Mouse (Mus musculus) hindbrain, embryonic 16.5 days (tissue): Measurements from ENCODE around the gene Zbtb38. TPM values are rescaled to one million over a fixed set of nuclear protein-coding genes. Genes with fewer than 3 reads are reported as not detected.

Source experiments
- ATAC-seq: fragments of 200-750 bp; cut with Nextera tagmentation; 2 replicates; pipeline ENCODE4 v1.8.0; 2017; ENCODE audit warnings: moderate TSS enrichment, moderate library complexity
- H3K27ac ChIP-seq: fragments of 300-500 bp; sonication (generic); 2 replicates; pipeline ENCODE4 v1.5.1; 2014; ENCODE audit warnings: low read depth, mild to moderate bottlenecking, control low read depth, low read length, moderate library complexity
- H3K27me3 ChIP-seq: fragments of 300-500 bp; sonication (generic); replicated peaks from 2 replicates; pipeline ENCODE4 v1.6.1; 2014; ENCODE audit warnings: low read length; ENCODE audit not compliant: control insufficient read depth, insufficient read depth
- H3K36me3 ChIP-seq: fragments of 300-500 bp; sonication (generic); 2 replicates; pipeline ENCODE4 v1.6.1; 2014; ENCODE audit warnings: mild to moderate bottlenecking, low read length, moderate library complexity, mixed read lengths; ENCODE audit not compliant: control insufficient read depth, insufficient read depth
- H3K4me1 ChIP-seq: fragments of 300-500 bp; sonication (generic); 2 replicates; pipeline ENCODE4 v1.6.1; 2014; ENCODE audit warnings: low read depth, low read length; ENCODE audit not compliant: control insufficient read depth, insufficient read depth
- H3K4me2 ChIP-seq: fragments of 300-500 bp; sonication (generic); 2 replicates; pipeline ENCODE4 v1.6.1; 2014; ENCODE audit warnings: mild to moderate bottlenecking, low read length, control low read depth, moderate library complexity
- H3K4me3 ChIP-seq: fragments of 300-500 bp; sonication (generic); 2 replicates; pipeline ENCODE4 v1.5.1; 2014; ENCODE audit warnings: mild to moderate bottlenecking, low read length, control low read depth, moderate library complexity
- H3K9ac ChIP-seq: fragments of 300-500 bp; sonication (generic); 2 replicates; pipeline ENCODE4 v1.6.1; 2014; ENCODE audit warnings: low read depth, mild to moderate bottlenecking, control low read depth, low read length, moderate library complexity
- H3K9me3 ChIP-seq: fragments of 300-500 bp; sonication (generic); 2 replicates; pipeline ENCODE4 v1.6.1; 2014; ENCODE audit warnings: mild to moderate bottlenecking, low read length, moderate library complexity; ENCODE audit not compliant: control insufficient read depth
- WGBS: fragments of 180-500 bp; shearing (Covaris S2); extraction: QIAGEN DNeasy Blood & Tissue Kit; methylation state at CpG from one replicate; pipeline ENCODE4 v1.1.7; 2014; 5-methylcytosine and 5-hydroxymethylcytosine counted together
- polyA plus RNA-seq: library from polyadenylated mRNA; unstranded; fragments of >200 nt; fragmentation: Nextera tagmentation; extraction: Ambion mirVana; gene quantifications from 2 replicates; pipeline ENCODE4 v1.2.1, GENCODE M21; 2015

Zbtb38 gene
- polyA plus RNA-seq, 1 experiment from 2014 or later, result 43.8 TPM

- no peak overlapping the region for H3K4me3 ChIP-seq
- peaks cover 6% of the 10 kb centered on the region for H3K4me1 ChIP-seq
- ATAC-seq, result no peak
- 79% methylated on average over 14 of the region's 14 CpGs for WGBS
- no peak overlapping the region for H3K4me2 ChIP-seq
- no peak overlapping the region for H3K27ac ChIP-seq
- no peaks in the 10 kb centered on the region for H3K9me3 ChIP-seq
- no peaks in the 10 kb centered on the region for H3K27me3 ChIP-seq
- H3K36me3 ChIP-seq, result no peaks in the 10 kb centered on the region
- H3K9ac ChIP-seq, result no peak overlapping the region
Observed at GRCm38 (mm10) chr9:96712758-96713471, 39.7 kb downstream of the Zbtb38 start.

- no peaks in the 10 kb centered on the region for H3K27me3 ChIP-seq
- 90% methylated on average over 12 of the region's 12 CpGs for WGBS
- no peak for ATAC-seq
- H3K4me3 ChIP-seq, result no peak overlapping the region
- H3K36me3 ChIP-seq, result no peaks in the 10 kb centered on the region
- H3K9ac ChIP-seq, result no peak overlapping the region
- H3K4me1 ChIP-seq, result peaks cover 6% of the 10 kb centered on the region
- no peak overlapping the region for H3K27ac ChIP-seq
- H3K4me2 ChIP-seq, result no peak overlapping the region
- H3K9me3 ChIP-seq, result no peaks in the 10 kb centered on the region
Observed at GRCm38 (mm10) chr9:96712045-96712444, 40.6 kb downstream of the Zbtb38 start.

GRCm38 (mm10) chr9:96710241-96710946 is 42.2 kb downstream of the Zbtb38 start:
- H3K27ac ChIP-seq, result no peak overlapping the region
- no peaks in the 10 kb centered on the region for H3K9me3 ChIP-seq
- no peaks in the 10 kb centered on the region for H3K27me3 ChIP-seq
- no peak overlapping the region for H3K9ac ChIP-seq
- H3K4me3 ChIP-seq, result no peak overlapping the region
- H3K4me2 ChIP-seq, result no peak overlapping the region
- no peaks in the 10 kb centered on the region for H3K36me3 ChIP-seq
- 76% methylated on average over 15 of the region's 15 CpGs for WGBS
- ATAC-seq, result no peak
- peaks cover 14% of the 10 kb centered on the region for H3K4me1 ChIP-seq

- 88% methylated on average over 9 of the region's 9 CpGs for WGBS
Observed at GRCm38 (mm10) chr9:96708905-96709304, 43.7 kb downstream of the Zbtb38 start.

GRCm38 (mm10) chr9:96707964-96708363 is 44.7 kb downstream of the Zbtb38 start:
- ATAC-seq, result no peak
- Histone ChIP-seq H3K9ac (no peak overlapping the region), H3K36me3 (no peaks in the 10 kb centered on the region), H3K4me2 (no peak overlapping the region), H3K9me3 (no peaks in the 10 kb centered on the region), H3K27ac (no peak overlapping the region), H3K4me3 (no peak overlapping the region), H3K4me1 (peaks cover 9% of the 10 kb centered on the region), H3K27me3 (no peaks in the 10 kb centered on the region)
- WGBS, result 86% methylated on average over 4 of the region's 4 CpGs

More at GRCm38 (mm10) chr9:96708905-96709304, 43.7 kb downstream of the Zbtb38 start:
- no peaks in the 10 kb centered on the region for H3K9me3 ChIP-seq
- H3K27me3 ChIP-seq, result no peaks in the 10 kb centered on the region
- H3K27ac ChIP-seq, result no peak overlapping the region
- H3K4me2 ChIP-seq, result no peak overlapping the region
- H3K9ac ChIP-seq, result no peak overlapping the region
- no peak for ATAC-seq
- peaks cover 9% of the 10 kb centered on the region for H3K4me1 ChIP-seq
- H3K36me3 ChIP-seq, result no peaks in the 10 kb centered on the region
- H3K4me3 ChIP-seq, result no peak overlapping the region

GRCm38 (mm10) chr9:96705576-96706285 is 46.9 kb downstream of the Zbtb38 start:
- no peaks in the 10 kb centered on the region for H3K9me3 ChIP-seq
- no peak overlapping the region for H3K9ac ChIP-seq
- H3K27me3 ChIP-seq, result no peaks in the 10 kb centered on the region
- no peak overlapping the region for H3K4me2 ChIP-seq
- H3K4me1 ChIP-seq, result peaks cover 9% of the 10 kb centered on the region
- no peak overlapping the region for H3K4me3 ChIP-seq
- WGBS, result 47% methylated on average over 11 of the region's 11 CpGs
- ATAC-seq, result peak; percentile 56; the same call in 1 of the 2 replicates
- peak overlapping the region; percentile 68 for H3K27ac ChIP-seq
- H3K36me3 ChIP-seq, result peaks cover 3% of the 10 kb centered on the region; the same call in 1 of the 2 replicates

GRCm38 (mm10) chr9:96704935-96705334 is 47.7 kb downstream of the Zbtb38 start:
- 93% methylated on average over 9 of the region's 9 CpGs for WGBS
- Histone ChIP-seq H3K9ac (no peak overlapping the region), H3K9me3 (no peaks in the 10 kb centered on the region), H3K4me2 (no peak overlapping the region), H3K27me3 (no peaks in the 10 kb centered on the region), H3K4me1 (peaks cover 9% of the 10 kb centered on the region), H3K27ac (peak overlapping the region; percentile 68; the same call in 1 of the 2 replicates), H3K4me3 (no peak overlapping the region), H3K36me3 (peaks cover 6% of the 10 kb centered on the region)
- no peak for ATAC-seq

- 82% methylated on average over 10 of the region's 10 CpGs for WGBS
- peaks cover 18% of the 10 kb centered on the region for H3K36me3 ChIP-seq
- H3K27ac ChIP-seq, result no peak overlapping the region
Observed at GRCm38 (mm10) chr9:96701891-96702290, 50.7 kb downstream of the Zbtb38 start.

More at GRCm38 (mm10) chr9:96701891-96702290, 50.7 kb downstream of the Zbtb38 start:
- no peak overlapping the region for H3K9ac ChIP-seq
- H3K4me2 ChIP-seq, result no peak overlapping the region
- ATAC-seq, result no peak
- no peaks in the 10 kb centered on the region for H3K27me3 ChIP-seq
- no peaks in the 10 kb centered on the region; the same call in 1 of the 2 replicates for H3K9me3 ChIP-seq
- no peak overlapping the region for H3K4me3 ChIP-seq
- peaks cover 9% of the 10 kb centered on the region for H3K4me1 ChIP-seq
